Mouse (Mus musculus) liver, embryonic 14.5 days (tissue): ENCODE results near the gene Bcdin3d. TPM values are rescaled to one million over a fixed set of nuclear protein-coding genes. Genes with fewer than 3 reads are reported as not detected.

Source experiments
- ATAC-seq: fragments of 200-750 bp; cut with Nextera tagmentation; 2 replicates; pipeline ENCODE4 v1.8.0; 2017; ENCODE audit warnings: moderate number of reproducible peaks, mild to moderate bottlenecking, moderate library complexity; ENCODE audit not compliant: insufficient read depth
- DNase-seq, 3 experiments: peaks; one replicate each; pipeline ENCODE4 v3.0.0-alpha.2; 2012 to 2013; ENCODE audit warnings: low read depth in 3 of 3, low spot score in 3 of 3
- H3K27ac ChIP-seq: fragments of 300-500 bp; sonication (generic); 2 replicates; pipeline ENCODE4 v1.5.1; 2014; ENCODE audit warnings: moderate library complexity, mild to moderate bottlenecking, control low read depth, inconsistent platforms
- H3K27me3 ChIP-seq: fragments of 300-500 bp; sonication (generic); 2 replicates; pipeline ENCODE4 v1.6.1; 2014; ENCODE audit warnings: mild to moderate bottlenecking, low read length, moderate library complexity; ENCODE audit not compliant: control insufficient read depth, insufficient read depth
- H3K36me3 ChIP-seq: fragments of 300-500 bp; sonication (generic); replicated peaks from 2 replicates; pipeline ENCODE4 v1.6.1; 2014; ENCODE audit warnings: low read depth; ENCODE audit not compliant: control insufficient read depth, insufficient read depth
- H3K4me1 ChIP-seq, 2 experiments: fragments of 200-500 bp in 1 of 2; fragments of 300-500 bp in 1 of 2; sonication (generic) in 1 of 2; replicated peaks; 2 replicates each; pipeline ENCODE4 v1.6.1; 2012 to 2014; ENCODE audit warnings: antibody characterized with exemption in 1 of 2, inconsistent platforms in 1 of 2, low read length in 1 of 2; ENCODE audit not compliant: control insufficient read depth in 2 of 2, insufficient read depth in 2 of 2
- H3K4me2 ChIP-seq: fragments of 300-500 bp; sonication (generic); 2 replicates; pipeline ENCODE4 v1.6.1; 2014; ENCODE audit warnings: low read depth, mild to moderate bottlenecking, control low read depth, moderate library complexity
- H3K4me3 ChIP-seq, 2 experiments: fragments of 200-500 bp in 1 of 2; fragments of 300-500 bp in 1 of 2; sonication (generic) in 1 of 2; 2 replicates each; pipeline ENCODE4 v1.5.1; 2012 to 2014; ENCODE audit warnings: low read depth in 2 of 2, low read length in 2 of 2, mild to moderate bottlenecking in 2 of 2, control low read depth in 1 of 2, inconsistent platforms in 1 of 2, moderate library complexity in 1 of 2; ENCODE audit not compliant: insufficient read depth in 1 of 2
- H3K9ac ChIP-seq: fragments of 300-500 bp; sonication (generic); replicated peaks from 2 replicates; pipeline ENCODE4 v1.6.1; 2014; ENCODE audit warnings: mild to moderate bottlenecking, control low read depth, moderate library complexity
- H3K9me3 ChIP-seq: fragments of 300-500 bp; sonication (generic); 2 replicates; pipeline ENCODE4 v1.6.1; 2016; ENCODE audit warnings: low read length, mixed read lengths; ENCODE audit not compliant: control insufficient read depth
- CTCF ChIP-seq: IDR thresholded peaks from 2 replicates; pipeline ENCODE4 v1.5.1; 2016; ENCODE audit warnings: antibody characterized with exemption, low read depth, control low read depth
- EP300 ChIP-seq: IDR thresholded peaks from 2 replicates; pipeline ENCODE4 v1.6.1; 2016; ENCODE audit warnings: antibody characterized with exemption, low read depth
- WGBS: fragments of 180-500 bp; shearing (Covaris S2); extraction: QIAGEN DNeasy Blood & Tissue Kit; methylation state at CpG from one replicate; pipeline ENCODE4 v1.1.7; 2014; ENCODE audit not compliant: insufficient replicate concordance; 5-methylcytosine and 5-hydroxymethylcytosine counted together
- polyA plus RNA-seq, 2 experiments: library from polyadenylated mRNA; depleted of rRNA in 1 of 2; stranded (reverse) in 1 of 2; unstranded in 1 of 2; fragments of >200 nt; fragmentation: Nextera tagmentation in 1 of 2; extraction: Ambion mirVana in 1 of 2; gene quantifications; 2 replicates each; pipeline versions ENCODE4 v1.2.1 to v1.2.3; 2012 to 2014

The Bcdin3d gene
- polyA plus RNA-seq, 2 experiments: 3.3 to 5.0 TPM

GRCm38 (mm10) chr15:99423131-99423530 lies 51.4 kb downstream of the Bcdin3d start:
- Histone ChIP-seq H3K27ac (no peak overlapping the region), H3K36me3 (no peaks in the 10 kb centered on the region), H3K9me3 (no peaks in the 10 kb centered on the region), H3K9ac (no peak overlapping the region), H3K27me3 (no peaks in the 10 kb centered on the region), H3K4me3 (no peak overlapping the region), H3K4me2 (no peak overlapping the region), H3K4me1 (peaks cover 0 to 10% of the 10 kb centered on the region in 2 experiments; a peak in 2 of 4 replicates)
- TF ChIP-seq EP300 (no peak), CTCF (no peak)
- 78% methylated on average over 10 of the region's 10 CpGs for WGBS
- DNase-seq (no peak), ATAC-seq (no peak)

DNA sequence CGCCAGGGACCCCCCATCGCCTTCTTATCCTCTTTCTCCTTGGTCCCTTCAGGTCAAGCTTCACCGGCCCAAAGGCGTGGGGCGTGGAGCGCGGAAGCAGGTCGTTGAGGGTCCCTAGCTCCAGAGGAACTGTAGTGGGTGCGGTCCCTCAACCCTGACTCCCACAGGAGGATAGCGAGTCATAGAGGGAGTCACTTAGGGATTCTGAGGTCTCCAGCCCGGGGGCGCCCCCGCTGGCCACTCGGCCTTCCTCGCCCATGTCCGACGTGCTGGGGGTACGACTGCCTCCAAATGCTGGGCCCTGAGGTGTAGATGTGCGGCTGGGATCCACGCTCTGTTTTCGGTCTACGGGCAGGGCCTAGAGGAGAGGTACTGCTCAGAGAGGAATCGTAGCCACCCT lies 52.0 kb downstream of the Bcdin3d start:
- WGBS: 82% methylated on average over 23 of the region's 23 CpGs
- no peaks in the 10 kb centered on the region for H3K9me3 ChIP-seq
- no peak for TF ChIP-seq CTCF
- no peak for TF ChIP-seq EP300
- no peak overlapping the region for H3K9ac ChIP-seq
- H3K4me3 ChIP-seq: no peak overlapping the region
- no peaks in the 10 kb centered on the region for H3K36me3 ChIP-seq
- H3K27ac ChIP-seq: no peak overlapping the region
- DNase-seq (no peak), ATAC-seq (no peak)
- peaks cover 0 to 10% of the 10 kb centered on the region in 2 experiments; a peak in 2 of 4 replicates for H3K4me1 ChIP-seq
- no peak overlapping the region for H3K4me2 ChIP-seq
- no peaks in the 10 kb centered on the region for H3K27me3 ChIP-seq

- no peak overlapping the region for H3K4me3 ChIP-seq
- H3K9me3 ChIP-seq: no peaks in the 10 kb centered on the region
- no peak overlapping the region for H3K4me2 ChIP-seq
- peaks cover 0 to 11% of the 10 kb centered on the region in 2 experiments; a peak in 2 of 4 replicates for H3K4me1 ChIP-seq
- ATAC-seq (no peak), DNase-seq (no peak)
- no peaks in the 10 kb centered on the region for H3K27me3 ChIP-seq
- H3K36me3 ChIP-seq: no peaks in the 10 kb centered on the region
- TF ChIP-seq EP300 (no peak), CTCF (no peak)
- 63% methylated on average over 8 of the region's 8 CpGs for WGBS
- H3K9ac ChIP-seq: no peak overlapping the region
- no peak overlapping the region for H3K27ac ChIP-seq
Observed at GRCm38 (mm10) chr15:99421676-99422075, 52.9 kb downstream of the Bcdin3d start.

DNA sequence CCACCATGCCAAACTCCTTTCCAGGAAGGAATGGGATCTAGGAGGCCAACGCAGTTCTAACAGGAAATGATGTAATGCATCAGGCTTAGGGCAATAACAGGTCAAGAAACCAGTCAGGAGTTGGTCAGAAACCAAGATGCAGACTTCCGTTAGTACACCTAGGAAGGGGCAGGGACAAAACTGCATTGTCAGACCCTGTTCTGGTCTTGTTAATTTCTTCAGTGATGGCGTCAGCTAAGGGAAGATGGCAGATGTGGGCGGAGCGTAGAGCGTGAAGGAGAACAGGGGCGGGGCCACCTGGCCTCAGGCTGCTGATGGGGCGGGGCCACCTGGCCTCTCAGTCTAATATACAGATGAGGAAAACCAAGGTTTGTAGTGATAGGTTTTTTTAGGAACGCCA lies 53.4 kb downstream of the Bcdin3d start:
- H3K27me3 ChIP-seq: no peaks in the 10 kb centered on the region
- H3K27ac ChIP-seq: no peak overlapping the region
- TF ChIP-seq EP300 (no peak), CTCF (no peak)
- no peaks in the 10 kb centered on the region for H3K9me3 ChIP-seq
- DNase-seq (peak in 2 of 3 experiments; percentile 24 to 40), ATAC-seq (no peak; the same call in 1 of the 2 replicates)
- WGBS: 38% methylated on average over 9 of the region's 9 CpGs
- H3K4me1 ChIP-seq: peaks cover 0 to 13% of the 10 kb centered on the region in 2 experiments; a peak in 2 of 4 replicates
- H3K4me2 ChIP-seq: peak overlapping the region; percentile 36
- 0 out of 4 replicates have a peak overlapping the region, but pooled peaks of 1 of the 2 experiments have one; percentile 4 for H3K4me3 ChIP-seq
- no peak overlapping the region for H3K9ac ChIP-seq
- no peaks in the 10 kb centered on the region for H3K36me3 ChIP-seq

- WGBS: 17% methylated on average over 12 of the region's 12 CpGs
- Histone ChIP-seq H3K4me2 (peak overlapping the region; percentile 36), H3K4me1 (peaks cover 0 to 13% of the 10 kb centered on the region in 2 experiments; a peak in 2 of 4 replicates), H3K9ac (no peak overlapping the region), H3K9me3 (no peaks in the 10 kb centered on the region), H3K36me3 (no peaks in the 10 kb centered on the region), H3K4me3 (no peak overlapping the region), H3K27me3 (no peaks in the 10 kb centered on the region), H3K27ac (no peak overlapping the region)
- no peak for ATAC-seq
- no peak for DNase-seq
- TF ChIP-seq CTCF (no peak), EP300 (no peak)
Observed at GRCm38 (mm10) chr15:99420521-99421014, 54.0 kb downstream of the Bcdin3d start.
